Mouse (Mus musculus) lung, postnatal 0 days (tissue): ENCODE measurements around the gene Mtx2. TPM values are rescaled to one million over a fixed set of nuclear protein-coding genes. Genes with fewer than 3 reads are reported as not detected.
A peak's percentile ranks its signal among the peaks of the same experiment; 100 is the strongest.

Source experiments
- ATAC-seq: fragments of 200-750 bp; cut with Nextera tagmentation; 2 replicates; pipeline ENCODE4 v1.8.0; 2017; ENCODE audit warnings: moderate library complexity
- DNase-seq: peaks from one replicate; pipeline ENCODE4 v3.0.0-alpha.2; 2016; ENCODE audit warnings: low spot score
- H3K27ac ChIP-seq: fragments of 300-500 bp; sonication (generic); 2 replicates; pipeline ENCODE4 v1.5.1; 2014; ENCODE audit warnings: antibody characterized with exemption, mild to moderate bottlenecking, low read length, mixed read lengths
- H3K27me3 ChIP-seq: fragments of 300-500 bp; sonication (generic); replicated peaks from 2 replicates; pipeline ENCODE4 v1.6.1; 2014; ENCODE audit warnings: low read length, mixed read lengths; ENCODE audit not compliant: insufficient read depth
- H3K36me3 ChIP-seq: fragments of 300-500 bp; sonication (generic); 2 replicates; pipeline ENCODE4 v1.6.1; 2014; ENCODE audit warnings: low read length, mixed read lengths; ENCODE audit not compliant: insufficient read depth
- H3K4me1 ChIP-seq: fragments of 300-500 bp; sonication (generic); 2 replicates; pipeline ENCODE4 v1.6.1; 2014; ENCODE audit warnings: antibody characterized with exemption, low read depth, low read length, mixed read lengths; ENCODE audit not compliant: insufficient read depth
- H3K4me2 ChIP-seq: fragments of 300-500 bp; sonication (generic); replicated peaks from 2 replicates; pipeline ENCODE4 v1.6.1; 2014; ENCODE audit warnings: low read depth, mild to moderate bottlenecking, low read length, moderate library complexity, mixed read lengths
- H3K4me3 ChIP-seq: fragments of 300-500 bp; sonication (generic); 2 replicates; pipeline ENCODE4 v1.5.1; 2014; ENCODE audit warnings: low read depth, low read length
- H3K9ac ChIP-seq: fragments of 300-500 bp; sonication (generic); replicated peaks from 2 replicates; pipeline ENCODE4 v1.6.1; 2014; ENCODE audit warnings: low read depth, mild to moderate bottlenecking
- H3K9me3 ChIP-seq: fragments of 300-500 bp; sonication (generic); 2 replicates; pipeline ENCODE4 v1.6.1; 2016; ENCODE audit warnings: low read length, mixed read lengths
- CTCF ChIP-seq: IDR thresholded peaks from 2 replicates; pipeline ENCODE4 v1.5.1; 2016; ENCODE audit warnings: antibody characterized with exemption, mild to moderate bottlenecking
- EP300 ChIP-seq: IDR thresholded peaks from 2 replicates; pipeline ENCODE4 v1.6.1; 2016; ENCODE audit warnings: antibody characterized with exemption, mild to moderate bottlenecking, control low read depth
- WGBS: fragments of 180-500 bp; shearing (Covaris S2); extraction: QIAGEN DNeasy Blood & Tissue Kit; methylation state at CpG from one replicate; pipeline ENCODE4 v1.1.7; 2014; 5-methylcytosine and 5-hydroxymethylcytosine counted together
- polyA plus RNA-seq: library from polyadenylated mRNA; unstranded; fragments of >200 nt; fragmentation: Nextera tagmentation; extraction: Ambion mirVana; gene quantifications from 2 replicates; pipeline ENCODE4 v1.2.1, GENCODE M21; 2015

Mtx2 gene
- polyA plus RNA-seq = 83.7 and 87.7 TPM in 2 replicates

- no peaks in the 10 kb centered on the region for H3K4me1 ChIP-seq
- peak within 1 kb of the TSS; percentile 78 for H3K4me2 ChIP-seq
- H3K36me3 ChIP-seq = no peaks in the 10 kb centered on the region
- DNase-seq (peak; percentile 83), ATAC-seq (peak; percentile 97)
- no peaks in the 10 kb centered on the region for H3K9me3 ChIP-seq
- H3K27ac ChIP-seq = peak within 1 kb of the TSS; percentile 90
- under 1% methylated on average over 71 of the region's 74 CpGs for WGBS
- TF ChIP-seq EP300 = no peak
- TF ChIP-seq CTCF = no peak
- peak within 1 kb of the TSS; percentile 98 for H3K4me3 ChIP-seq
- peak within 1 kb of the TSS; percentile 82 for H3K9ac ChIP-seq
- no peaks in the 10 kb centered on the region for H3K27me3 ChIP-seq
Observed at GRCm38 (mm10) chr2:74825730-74826430, at the start of gene Mtx2. Mtx2 (plus strand) TSS chr2:74825803.

DNA sequence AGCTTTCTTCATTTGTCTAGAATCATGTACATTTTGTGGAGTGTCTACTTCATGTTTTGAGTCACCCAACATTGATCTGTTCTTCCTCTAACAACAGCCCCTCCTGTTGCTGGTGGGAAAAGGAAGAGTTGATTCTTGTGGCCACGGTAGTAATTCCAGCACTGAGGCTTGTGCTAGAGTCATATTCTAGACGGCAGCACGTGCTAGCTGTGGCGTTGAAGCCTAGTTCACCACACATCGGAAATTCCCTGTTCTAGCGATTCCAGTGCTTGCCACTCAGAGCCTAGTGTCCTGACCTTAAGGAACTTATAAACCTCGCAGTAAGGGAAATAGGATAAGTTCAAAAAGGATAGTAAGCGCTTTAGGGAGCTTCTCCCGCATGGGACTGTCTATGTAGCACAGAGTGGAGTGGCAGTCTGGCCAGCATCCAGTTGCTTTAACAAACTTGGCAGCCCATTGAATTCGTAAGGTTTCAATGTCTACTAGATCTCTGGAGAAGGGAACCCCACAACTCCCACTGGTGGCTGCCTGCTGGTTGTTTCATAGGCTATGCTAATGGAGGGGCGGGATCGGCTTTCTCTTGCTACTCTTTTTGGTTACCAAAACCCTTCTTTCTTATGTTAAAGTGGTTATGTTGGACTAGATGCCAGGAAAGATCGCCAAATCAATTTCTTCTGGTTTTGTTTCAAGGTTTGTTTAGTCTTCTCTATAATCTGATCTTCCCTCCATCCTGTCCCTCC lies 47.9 kb upstream of the Mtx2 start:
- ATAC-seq = no peak
- 62% methylated on average over 13 of the region's 13 CpGs for WGBS
- Histone ChIP-seq H3K9me3 (no peaks in the 10 kb centered on the region), H3K4me1 (no peaks in the 10 kb centered on the region), H3K4me2 (no peak overlapping the region), H3K27ac (no peak overlapping the region), H3K4me3 (no peak overlapping the region), H3K36me3 (no peaks in the 10 kb centered on the region), H3K27me3 (no peaks in the 10 kb centered on the region), H3K9ac (no peak overlapping the region)
- no peak for TF ChIP-seq CTCF
- no peak for TF ChIP-seq EP300
- DNase-seq = no peak

DNA sequence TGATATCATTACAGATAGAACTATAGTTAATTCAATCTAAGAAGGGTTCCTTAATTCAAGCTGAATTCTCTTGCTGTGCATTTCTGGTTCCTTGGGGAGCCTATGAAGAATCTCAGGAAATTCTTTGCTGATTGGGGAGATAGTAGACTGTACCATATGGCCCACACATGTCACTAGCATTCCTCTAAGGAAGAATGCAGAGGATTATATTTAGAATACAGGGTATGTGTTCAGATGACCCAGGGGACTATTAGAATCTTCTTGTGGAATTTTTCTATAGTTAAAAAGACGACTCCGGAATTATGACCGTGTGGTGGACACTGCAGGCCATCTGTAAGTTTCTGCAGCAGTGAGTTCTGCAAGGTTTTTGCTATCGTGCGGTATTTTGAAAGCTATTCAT lies 44.2 kb upstream of the Mtx2 start:
- H3K4me1 ChIP-seq = no peaks in the 10 kb centered on the region
- TF ChIP-seq CTCF (no peak), EP300 (no peak)
- no peaks in the 10 kb centered on the region for H3K36me3 ChIP-seq
- no peak for DNase-seq
- no peak overlapping the region for H3K4me2 ChIP-seq
- no peaks in the 10 kb centered on the region for H3K9me3 ChIP-seq
- no peak overlapping the region for H3K27ac ChIP-seq
- no peak overlapping the region for H3K4me3 ChIP-seq
- 77% methylated on average over 5 of the region's 5 CpGs for WGBS
- H3K9ac ChIP-seq = no peak overlapping the region
- no peaks in the 10 kb centered on the region for H3K27me3 ChIP-seq
- ATAC-seq = no peak

DNA sequence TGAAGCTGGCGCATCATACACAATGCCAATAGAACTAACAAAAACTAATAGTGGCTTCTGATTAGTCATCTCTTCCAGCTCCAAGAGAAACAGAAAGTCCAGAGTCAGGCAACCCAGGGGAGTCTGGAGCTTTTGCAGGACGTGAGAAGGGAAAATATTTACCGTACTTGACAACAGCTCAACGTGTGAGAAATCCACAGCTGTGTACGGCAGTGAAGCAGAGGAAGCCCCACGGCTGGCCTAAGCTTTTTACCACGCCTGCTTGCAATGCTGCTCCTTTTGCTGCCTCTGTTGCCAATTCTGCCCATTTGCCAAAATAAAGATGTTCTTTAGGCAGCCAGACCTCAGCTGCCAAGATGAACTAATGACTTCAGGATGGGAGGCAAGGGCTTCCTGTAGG lies 30.1 kb upstream of the Mtx2 start:
- WGBS = 36% methylated on average over 7 of the region's 7 CpGs
- Histone ChIP-seq H3K9me3 (no peaks in the 10 kb centered on the region), H3K9ac (no peak overlapping the region), H3K4me1 (no peaks in the 10 kb centered on the region), H3K4me2 (no peak overlapping the region), H3K36me3 (no peaks in the 10 kb centered on the region), H3K27me3 (no peaks in the 10 kb centered on the region), H3K27ac (no peak overlapping the region), H3K4me3 (no peak overlapping the region)
- TF ChIP-seq EP300 (no peak), CTCF (no peak)
- ATAC-seq = no peak
- peak; percentile 18 for DNase-seq

DNA sequence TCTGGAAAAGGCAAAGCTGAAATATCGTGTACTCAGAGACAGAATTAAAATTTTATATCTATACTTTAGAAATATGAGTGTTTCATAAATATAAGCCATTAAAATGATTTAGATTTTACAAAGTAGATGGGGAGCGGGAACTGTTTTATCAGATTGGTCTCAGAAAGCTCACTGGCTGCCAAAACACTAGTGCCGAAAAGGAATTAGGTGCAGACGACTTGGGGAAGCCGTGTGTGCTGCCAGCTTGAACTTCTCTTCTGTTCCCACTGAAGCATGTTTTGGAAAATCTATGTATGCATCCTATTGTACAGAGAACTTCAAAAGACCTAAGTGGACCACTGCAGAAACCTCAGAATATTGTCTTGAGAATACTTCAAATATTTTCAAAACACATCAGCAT lies 17.2 kb upstream of the Mtx2 start:
- H3K4me3 ChIP-seq = no peak overlapping the region
- no peaks in the 10 kb centered on the region for H3K9me3 ChIP-seq
- WGBS = 50% methylated on average over 5 of the region's 5 CpGs
- no peaks in the 10 kb centered on the region for H3K36me3 ChIP-seq
- no peaks in the 10 kb centered on the region for H3K4me1 ChIP-seq
- ATAC-seq = no peak
- no peaks in the 10 kb centered on the region for H3K27me3 ChIP-seq
- H3K9ac ChIP-seq = no peak overlapping the region
- no peak overlapping the region for H3K27ac ChIP-seq
- no peak for DNase-seq
- H3K4me2 ChIP-seq = no peak overlapping the region
- TF ChIP-seq EP300 = no peak
- TF ChIP-seq CTCF = no peak

GRCm38 (mm10) chr2:74822654-74823053 lies 2.9 kb upstream of the Mtx2 start:
- Histone ChIP-seq H3K4me1 (no peaks in the 10 kb centered on the region), H3K9ac (no peak overlapping the region), H3K9me3 (no peaks in the 10 kb centered on the region), H3K27me3 (no peaks in the 10 kb centered on the region), H3K27ac (no peak overlapping the region), H3K4me2 (no peak overlapping the region), H3K36me3 (no peaks in the 10 kb centered on the region), H3K4me3 (no peak overlapping the region)
- TF ChIP-seq EP300 = no peak
- TF ChIP-seq CTCF = no peak
- ATAC-seq = no peak
- WGBS = 80% methylated on average over 5 of the region's 5 CpGs
- no peak for DNase-seq
